In the genomic region with DNA sequence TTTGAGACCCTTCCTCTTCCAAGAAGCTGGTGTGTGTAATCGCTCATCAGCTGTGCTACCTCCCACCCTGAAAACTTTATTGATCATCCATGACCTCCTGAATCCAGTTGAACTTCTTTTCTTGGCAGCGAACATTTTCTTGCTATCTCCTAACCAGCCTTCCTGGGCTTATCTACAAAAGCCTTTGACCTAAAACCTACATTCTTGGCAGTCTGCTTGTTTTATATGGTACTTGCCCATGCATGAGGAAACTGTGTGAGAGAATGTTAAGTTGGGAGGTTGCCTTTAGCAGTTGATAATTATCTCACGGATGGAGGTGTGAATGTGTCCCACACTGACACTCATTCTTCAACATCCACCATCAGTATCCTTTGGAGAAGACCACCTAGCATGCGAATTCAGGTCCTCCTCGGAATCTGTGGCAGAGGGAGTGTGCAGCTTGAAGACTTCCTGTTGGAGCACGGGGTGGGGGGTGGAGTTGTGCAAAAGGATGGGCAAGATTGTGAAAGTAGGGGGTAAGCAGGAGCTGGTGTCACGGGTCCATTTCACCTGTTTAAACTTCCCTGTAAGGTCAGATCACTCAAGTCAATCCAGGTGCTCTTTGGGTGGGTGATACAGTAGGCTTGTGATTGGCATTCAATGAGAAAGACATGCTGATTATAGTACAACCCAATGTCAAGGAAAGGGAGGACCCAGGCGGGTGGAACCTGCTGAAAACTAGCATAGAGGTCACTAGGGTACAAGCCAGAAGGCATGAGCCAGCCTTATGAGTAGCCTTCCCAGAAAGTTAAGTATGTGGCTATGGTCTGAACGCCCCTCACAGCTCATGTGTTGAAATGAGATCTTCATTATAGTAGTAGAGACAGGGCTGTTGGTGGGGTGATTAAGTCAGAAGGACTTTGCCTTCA, we compare ENCODE assay signal across 25 mouse cellular contexts. TPM values are rescaled to one million over a fixed set of nuclear protein-coding genes. Genes with fewer than 3 reads are reported as not detected.
DNase-seq lines count a peak whose midpoint lies in the region; ATAC-seq and TF ChIP-seq lines count a peak whose summit lies in the region.
"Had no signal": no experiment of that assay in that cellular context is flagged by ENCODE, and none has a peak within 500 bp of the region (broad histone marks: within the 10 kb centered on the region; RNA-seq: fewer than 3 reads in every experiment).

No protein-coding gene starts in this region.

- no peaks in the 10 kb centered on the region for H3K9me3 ChIP-seq in intestine, embryonic 16.5 days (ENCODE audit: control insufficient read depth, low read length)
- H3K9me3 ChIP-seq: embryonic facial prominence, embryonic 12.5 days; embryonic facial prominence, embryonic 15.5 days; hindbrain, embryonic 12.5 days; hindbrain, embryonic 15.5 days had no signal

- H3K36me3 ChIP-seq in intestine, embryonic 16.5 days (ENCODE audit: control insufficient read depth, insufficient read depth, low read length) = no peaks in the 10 kb centered on the region
- H3K36me3 ChIP-seq in small intestine, adult 2 months (ENCODE audit: control insufficient read depth, insufficient read depth, low read length) = no peaks in the 10 kb centered on the region
- H3K36me3 ChIP-seq: embryonic facial prominence, embryonic 12.5 days; embryonic facial prominence, embryonic 15.5 days; hindbrain, embryonic 12.5 days; hindbrain, embryonic 15.5 days had no signal

- POLR2A ChIA-PET in Patski (lab: Charles Lee) = no interaction called here

- DNase-seq in heart, adult 11 months = peak; percentile 73
- DNase-seq in heart, adult 9 months (ENCODE audit: low spot score in 2 of 2) = no peak
- no peak for DNase-seq in Patski (ENCODE audit: low read depth, low spot score)
- no peak for DNase-seq in right cerebral cortex, postnatal 25 days
- DNase-seq in thymus, postnatal 4 days = no peak
- DNase-seq: adrenal gland, postnatal 14 days; cerebellum, adult 11 months; cerebellum, adult 2 months; cerebellum, adult 9-11 months; cerebellum, postnatal 25 days; forebrain, postnatal 0 days; gastrocnemius, postnatal 25 days; heart, adult 2 months had no signal

- CTCF ChIA-PET in Patski (lab: Charles Lee) = interaction anchor here (1.4 kb wide), 2 partner anchors 10 to 20 kb away, joined by 3 read pairs; no protein-coding TSS in a partner anchor

- no peak overlapping the region for H3K9ac ChIP-seq in intestine, embryonic 16.5 days (ENCODE audit: low read depth, low read length)
- H3K9ac ChIP-seq: embryonic facial prominence, embryonic 12.5 days; embryonic facial prominence, embryonic 15.5 days; forebrain, postnatal 0 days; hindbrain, embryonic 12.5 days; hindbrain, embryonic 15.5 days had no signal

- 71% methylated on average over 9 of the region's 9 CpGs for WGBS in intestine, embryonic 16.5 days
- 31% methylated on average over 9 of the region's 9 CpGs for WGBS in small intestine, adult 2 months

- TF ChIP-seq CTCF in Patski (IDR thresholded peaks at IDR 0.05) = no peak
- TF ChIP-seq CTCF in small intestine, adult 2 months (IDR thresholded peaks at IDR 0.05; ENCODE audit: extremely low read depth, insufficient read length, insufficient replicate concordance, low read depth, low read length) = no peak

- H3K27ac ChIP-seq in intestine, embryonic 16.5 days (ENCODE audit: low read length) = no peak overlapping the region
- H3K27ac ChIP-seq in small intestine, adult 2 months (ENCODE audit: insufficient read depth, low read depth, low read length) = peak overlapping the region; percentile 65
- H3K27ac ChIP-seq: embryonic facial prominence, embryonic 12.5 days; embryonic facial prominence, embryonic 15.5 days; heart, adult 2 months; hindbrain, embryonic 12.5 days; hindbrain, embryonic 15.5 days had no signal

- in situ Hi-C loops in Patski (cut with MboI; ENCODE audit: low pct_unique_long_range_greater_than_20kb) = loop anchor here (10.0 to 25.0 kb wide), 2 partner anchors 658 to 930 kb away; no protein-coding TSS in a partner anchor

- H3K4me3 ChIP-seq in intestine, embryonic 16.5 days (ENCODE audit: low read length) = no peak overlapping the region
- no peak overlapping the region for H3K4me3 ChIP-seq in small intestine, adult 2 months (ENCODE audit: low read depth, low read length)
- H3K4me3 ChIP-seq: embryonic facial prominence, embryonic 12.5 days; embryonic facial prominence, embryonic 15.5 days; heart, adult 2 months; hindbrain, embryonic 12.5 days; hindbrain, embryonic 15.5 days had no signal

- H3K4me1 ChIP-seq in intestine, embryonic 16.5 days (ENCODE audit: control insufficient read depth, insufficient read depth, low read length) = 0 out of 2 replicates have a peak, but pooled peaks cover 3% of the 10 kb centered on the region
- H3K4me1 ChIP-seq in small intestine, adult 2 months (ENCODE audit: control insufficient read depth, insufficient read depth, insufficient read length, low read length) = peaks cover 20% of the 10 kb centered on the region; the same call in 1 of the 2 replicates
- H3K4me1 ChIP-seq: embryonic facial prominence, embryonic 12.5 days; embryonic facial prominence, embryonic 15.5 days; hindbrain, embryonic 12.5 days; hindbrain, embryonic 15.5 days had no signal

- TF ChIP-seq POLR2A in small intestine, adult 2 months (IDR thresholded peaks at IDR 0.05; ENCODE audit: low read depth, low read length) = no peak

- H3K27me3 ChIP-seq in Patski = peaks cover 19% of the 10 kb centered on the region
- H3K27me3 ChIP-seq in intestine, embryonic 16.5 days (replicated peaks; ENCODE audit: control insufficient read depth, insufficient read depth, low read length) = no peaks in the 10 kb centered on the region
- no peaks in the 10 kb centered on the region for H3K27me3 ChIP-seq in small intestine, adult 2 months (ENCODE audit: control insufficient read depth, insufficient read depth, low read length)
- H3K27me3 ChIP-seq: embryonic facial prominence, embryonic 12.5 days; embryonic facial prominence, embryonic 15.5 days; hindbrain, embryonic 12.5 days; hindbrain, embryonic 15.5 days had no signal

- ATAC-seq in Patski = peak; percentile 39
- peak; percentile 81 for ATAC-seq in intestine, embryonic 16.5 days
- ATAC-seq in inflammation-experienced regulatory T-cells, adult 6 months = no peak
- ATAC-seq: forebrain, embryonic 14.5 days; forebrain, postnatal 0 days had no signal

- no peak overlapping the region for H3K4me2 ChIP-seq in intestine, embryonic 16.5 days (ENCODE audit: low read depth, low read length)
- H3K4me2 ChIP-seq: embryonic facial prominence, embryonic 12.5 days; embryonic facial prominence, embryonic 15.5 days; heart, embryonic 11.5 days; hindbrain, embryonic 12.5 days; hindbrain, embryonic 15.5 days had no signal

RNA-seq across cellular contexts. Expression of a gene that starts 32.7 kb away (rescaled TPM):
- 0.08 TPM for polyA plus RNA-seq in Patski (2021)
- 6.5 and 8.0 TPM in 2 replicates for polyA plus RNA-seq in intestine, embryonic 16.5 days (2015; fragmentation: Nextera tagmentation; extraction: Ambion mirVana)
- 1.1 and 69.2 TPM in 2 replicates for polyA plus RNA-seq in small intestine, adult 2 months (2012; rRNA removed)
- polyA plus RNA-seq in inflammation-experienced regulatory T-cells, adult 6 months (2017; shearing (Covaris generic)) = not detected
- polyA plus RNA-seq: forebrain, embryonic 11.5 days; gonadal fat pad, adult 2 months; heart, adult 2 months; heart, postnatal 0 days had no signal
